Mouse (Mus musculus) intestine, postnatal 0 days (tissue): Measurements from ENCODE around the gene Trem2. TPM values are rescaled to one million over a fixed set of nuclear protein-coding genes. Genes with fewer than 3 reads are reported as not detected.

Source experiments
- ATAC-seq: fragments of 200-750 bp; cut with Nextera tagmentation; 2 replicates; pipeline ENCODE4 v1.8.0; 2017; ENCODE audit warnings: mild to moderate bottlenecking, moderate TSS enrichment, moderate library complexity
- H3K27ac ChIP-seq: fragments of 300-500 bp; sonication (generic); 2 replicates; pipeline ENCODE4 v1.5.1; 2014; ENCODE audit warnings: mild to moderate bottlenecking, low read depth, low read length, moderate library complexity
- H3K27me3 ChIP-seq: fragments of 300-500 bp; sonication (generic); replicated peaks from 2 replicates; pipeline ENCODE4 v1.6.1; 2014; ENCODE audit warnings: low read length, mixed read lengths; ENCODE audit not compliant: control insufficient read depth, insufficient read depth
- H3K36me3 ChIP-seq: fragments of 300-500 bp; sonication (generic); 2 replicates; pipeline ENCODE4 v1.6.1; 2014; ENCODE audit warnings: mild to moderate bottlenecking, moderate library complexity; ENCODE audit not compliant: control insufficient read depth, insufficient read depth
- H3K4me1 ChIP-seq: fragments of 300-500 bp; sonication (generic); replicated peaks from 2 replicates; pipeline ENCODE4 v1.6.1; 2014; ENCODE audit warnings: antibody characterized with exemption, low read length, mixed read lengths; ENCODE audit not compliant: control insufficient read depth, insufficient read depth
- H3K4me2 ChIP-seq: fragments of 300-500 bp; sonication (generic); replicated peaks from 2 replicates; pipeline ENCODE4 v1.6.1; 2014; ENCODE audit warnings: low read depth, mild to moderate bottlenecking, moderate library complexity
- H3K4me3 ChIP-seq: fragments of 300-500 bp; sonication (generic); 2 replicates; pipeline ENCODE4 v1.5.1; 2014; ENCODE audit warnings: low read depth, low read length
- H3K9ac ChIP-seq: fragments of 300-500 bp; sonication (generic); 2 replicates; pipeline ENCODE4 v1.6.1; 2014; ENCODE audit warnings: mild to moderate bottlenecking, low read depth, low read length
- H3K9me3 ChIP-seq: fragments of 300-500 bp; sonication (generic); 2 replicates; pipeline ENCODE4 v1.6.1; 2016; ENCODE audit warnings: mixed run types; ENCODE audit not compliant: control insufficient read depth
- CTCF ChIP-seq: sonication (generic); IDR thresholded peaks from 2 replicates; pipeline ENCODE4 v1.5.1; 2016; ENCODE audit warnings: low read depth, mild to moderate bottlenecking, control low read depth, antibody characterized with exemption, moderate library complexity
- WGBS: fragments of 180-500 bp; shearing (Covaris S2); extraction: QIAGEN DNeasy Blood & Tissue Kit; methylation state at CpG from one replicate; pipeline ENCODE4 v1.1.7; 2014; 5-methylcytosine and 5-hydroxymethylcytosine counted together
- polyA plus RNA-seq: library from polyadenylated mRNA; unstranded; fragments of >200 nt; fragmentation: Nextera tagmentation; extraction: Ambion mirVana; gene quantifications from 2 replicates; pipeline ENCODE4 v1.2.1, GENCODE M21; 2015

Gene Trem2
- polyA plus RNA-seq, 1 experiment from 2014 or later: 3.4 TPM

DNA sequence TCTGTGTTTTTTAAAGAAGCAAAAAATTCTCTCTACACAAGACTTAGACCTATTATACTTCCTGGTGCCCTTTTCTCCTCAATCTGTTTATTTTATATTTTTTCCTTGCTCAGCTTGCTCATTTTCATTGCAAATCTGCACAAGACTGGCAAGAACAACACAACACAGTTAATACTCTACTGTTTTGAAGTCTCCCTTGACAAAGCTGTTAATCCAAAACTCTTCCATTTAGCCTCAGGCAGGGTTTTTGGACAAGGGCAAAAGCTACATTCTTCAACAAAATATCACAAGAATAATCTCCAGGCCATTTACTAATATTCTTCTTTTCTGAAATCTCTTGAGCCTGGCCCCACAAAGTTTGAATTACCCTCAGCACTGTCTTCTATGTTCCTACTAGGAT is 25.4 kb downstream of the Trem2 start:
- Histone ChIP-seq H3K4me3 (no peak overlapping the region), H3K4me1 (no peaks in the 10 kb centered on the region), H3K27ac (no peak overlapping the region), H3K36me3 (no peaks in the 10 kb centered on the region), H3K27me3 (no peaks in the 10 kb centered on the region), H3K4me2 (no peak overlapping the region), H3K9ac (no peak overlapping the region), H3K9me3 (no peaks in the 10 kb centered on the region)
- TF ChIP-seq CTCF: no peak
- ATAC-seq: no peak

GRCm38 (mm10) chr17:48372987-48373386 is 26.8 kb downstream of the Trem2 start:
- no peak for TF ChIP-seq CTCF
- Histone ChIP-seq H3K36me3 (no peaks in the 10 kb centered on the region), H3K27me3 (no peaks in the 10 kb centered on the region), H3K9ac (no peak overlapping the region), H3K9me3 (no peaks in the 10 kb centered on the region), H3K27ac (no peak overlapping the region), H3K4me2 (no peak overlapping the region), H3K4me3 (no peak overlapping the region), H3K4me1 (no peaks in the 10 kb centered on the region)
- 78% methylated on average over 8 of the region's 8 CpGs for WGBS
- no peak for ATAC-seq

DNA sequence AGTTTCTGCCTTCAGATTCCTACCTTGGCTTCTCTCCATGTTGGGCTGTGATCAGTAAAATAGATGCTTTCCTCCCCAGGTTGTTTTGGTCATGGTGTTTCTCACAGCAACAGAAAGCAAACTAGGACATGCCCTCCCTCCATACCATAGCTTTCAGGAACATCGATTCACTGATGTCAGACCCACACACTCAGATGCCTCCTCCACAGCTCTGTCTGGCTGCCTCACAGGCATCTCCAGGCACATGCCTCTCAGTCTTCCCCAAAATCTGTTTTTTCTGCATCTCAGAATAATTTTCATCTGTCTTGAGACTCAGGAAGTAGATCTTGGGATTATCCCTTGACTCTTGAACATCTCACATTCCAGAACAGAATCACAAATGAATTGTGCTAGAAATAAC is 29.9 kb downstream of the Trem2 start:
- Histone ChIP-seq H3K27me3 (no peaks in the 10 kb centered on the region), H3K9ac (no peak overlapping the region), H3K27ac (no peak overlapping the region), H3K4me3 (no peak overlapping the region), H3K4me2 (no peak overlapping the region), H3K4me1 (no peaks in the 10 kb centered on the region), H3K9me3 (no peaks in the 10 kb centered on the region), H3K36me3 (no peaks in the 10 kb centered on the region)
- ATAC-seq: no peak
- whole genome bisulfite sequencing: 85% methylated on average over 1 of the region's 1 CpGs
- no peak for TF ChIP-seq CTCF

DNA sequence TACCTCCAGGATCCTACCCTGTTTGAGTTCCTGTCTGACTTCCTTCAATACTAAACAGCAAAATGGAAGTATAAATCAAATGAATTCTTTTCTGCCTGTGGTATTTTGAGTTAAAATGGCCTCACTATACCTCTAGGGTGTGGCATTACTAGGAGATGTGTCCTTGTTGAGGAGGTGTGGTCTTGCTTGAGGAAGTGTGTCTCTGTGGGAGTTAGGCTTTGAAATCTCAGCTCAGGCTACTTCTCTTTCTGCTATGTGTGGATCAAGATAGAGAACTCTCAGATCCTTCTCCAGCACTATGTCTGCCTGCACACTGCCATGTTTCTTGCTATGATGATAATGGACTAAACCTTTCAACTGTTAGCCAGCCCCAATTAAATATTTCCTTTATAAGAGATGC is 32.8 kb downstream of the Trem2 start:
- no peaks in the 10 kb centered on the region for H3K36me3 ChIP-seq
- no peak overlapping the region for H3K4me2 ChIP-seq
- H3K9ac ChIP-seq: no peak overlapping the region
- H3K4me1 ChIP-seq: no peaks in the 10 kb centered on the region
- ATAC-seq: no peak
- TF ChIP-seq CTCF: no peak
- H3K4me3 ChIP-seq: no peak overlapping the region
- H3K27me3 ChIP-seq: no peaks in the 10 kb centered on the region
- H3K9me3 ChIP-seq: no peaks in the 10 kb centered on the region
- no peak overlapping the region for H3K27ac ChIP-seq

DNA sequence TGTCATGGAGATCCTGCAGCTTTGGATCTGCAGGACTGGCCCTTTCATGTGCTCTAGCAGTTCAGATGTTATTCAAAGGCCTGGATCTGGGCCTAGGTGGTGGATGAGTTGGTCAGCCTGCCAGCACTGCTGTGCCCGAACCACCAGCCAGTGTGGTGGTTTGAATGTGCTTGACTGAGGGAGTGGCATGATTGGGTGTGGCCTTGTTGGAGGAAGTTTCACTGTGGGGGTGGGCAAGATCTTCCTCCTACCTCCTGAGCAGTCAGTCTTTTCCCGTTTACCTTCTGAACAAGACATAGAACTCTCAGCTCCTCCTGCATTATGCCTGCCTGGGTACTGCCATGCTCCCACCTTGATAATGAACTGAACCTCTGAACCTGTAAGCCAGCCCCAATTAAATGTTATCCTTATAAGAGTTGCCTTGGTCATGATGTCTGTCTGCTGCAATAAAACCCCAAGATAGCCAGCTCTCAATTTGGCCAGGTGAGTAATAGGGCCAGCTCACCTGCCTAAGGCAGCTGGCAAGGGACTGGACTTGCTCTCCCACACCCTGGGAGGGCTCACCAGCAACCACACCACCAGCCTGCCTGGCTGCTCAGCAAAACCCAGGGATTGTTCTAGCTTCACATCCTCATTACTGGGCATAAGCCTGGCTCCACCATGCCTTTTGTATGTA is 39.7 kb downstream of the Trem2 start:
- ATAC-seq: no peak; the same call in 1 of the 2 replicates
- Histone ChIP-seq H3K4me1 (no peaks in the 10 kb centered on the region), H3K9me3 (no peaks in the 10 kb centered on the region), H3K36me3 (peaks cover 41% of the 10 kb centered on the region), H3K9ac (no peak overlapping the region), H3K4me2 (no peak overlapping the region), H3K27me3 (no peaks in the 10 kb centered on the region), H3K4me3 (no peak overlapping the region), H3K27ac (no peak overlapping the region; the same call in 1 of the 2 replicates)
- 61% methylated on average over 2 of the region's 2 CpGs for WGBS
- TF ChIP-seq CTCF: no peak

DNA sequence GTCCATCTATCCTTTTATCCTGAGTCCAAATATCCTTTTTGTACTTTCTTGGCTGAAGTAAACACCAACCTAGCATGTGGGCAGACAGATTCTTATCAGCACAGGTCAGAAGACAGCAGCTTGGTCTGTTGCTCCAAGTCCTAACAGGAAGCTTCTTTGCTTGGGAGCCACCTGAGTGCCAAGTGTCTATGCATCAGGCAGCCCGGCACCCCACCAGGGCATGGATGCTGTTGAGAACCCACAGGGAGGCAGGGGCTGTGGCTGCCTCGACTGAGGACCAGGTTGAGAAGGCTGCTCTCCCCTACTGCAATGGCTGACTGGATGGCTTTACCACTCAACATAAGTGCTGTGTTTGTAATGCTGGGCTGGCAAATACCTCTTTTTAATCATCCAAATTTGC is 42.5 kb downstream of the Trem2 start:
- no peak for ATAC-seq
- no peak for TF ChIP-seq CTCF
- 92% methylated on average over 2 of the region's 2 CpGs for WGBS
- no peak overlapping the region for H3K9ac ChIP-seq
- H3K27ac ChIP-seq: no peak overlapping the region
- H3K4me3 ChIP-seq: no peak overlapping the region
- H3K9me3 ChIP-seq: no peaks in the 10 kb centered on the region
- H3K27me3 ChIP-seq: no peaks in the 10 kb centered on the region
- H3K36me3 ChIP-seq: peaks cover 67% of the 10 kb centered on the region
- no peaks in the 10 kb centered on the region for H3K4me1 ChIP-seq
- H3K4me2 ChIP-seq: no peak overlapping the region

- no peak for ATAC-seq
- WGBS: 76% methylated on average over 5 of the region's 5 CpGs
- TF ChIP-seq CTCF: no peak
Measured at GRCm38 (mm10) chr17:48389442-48389841, 43.2 kb downstream of the Trem2 start.

More at GRCm38 (mm10) chr17:48389442-48389841, 43.2 kb downstream of the Trem2 start:
- no peak overlapping the region for H3K9ac ChIP-seq
- H3K4me2 ChIP-seq: no peak overlapping the region
- no peaks in the 10 kb centered on the region for H3K4me1 ChIP-seq
- H3K27me3 ChIP-seq: no peaks in the 10 kb centered on the region
- H3K4me3 ChIP-seq: no peak overlapping the region
- no peak overlapping the region for H3K27ac ChIP-seq
- no peaks in the 10 kb centered on the region for H3K9me3 ChIP-seq
- H3K36me3 ChIP-seq: peaks cover 74% of the 10 kb centered on the region
